Mouse (Mus musculus) lung, postnatal 0 days (tissue): ENCODE results near the gene Ubash3b.

Source experiments
- CTCF ChIP-seq: IDR thresholded peaks from 2 replicates; pipeline ENCODE4 v1.5.1; 2016; ENCODE audit warnings: antibody characterized with exemption, mild to moderate bottlenecking
- EP300 ChIP-seq: IDR thresholded peaks from 2 replicates; pipeline ENCODE4 v1.6.1; 2016; ENCODE audit warnings: antibody characterized with exemption, mild to moderate bottlenecking, control low read depth

- TF ChIP-seq EP300 (no peak), CTCF (no peak)
These were observed 34.8 kb downstream of the Ubash3b start for GRCm38 (mm10) chr9:41126723-41127122.
